Mouse (Mus musculus): ENCODE measurements around the gene Rtkn2. TPM values are rescaled to one million over a fixed set of nuclear protein-coding genes. Genes with fewer than 3 reads are reported as not detected.

Rtkn2 gene
- polyA plus RNA-seq, 1 experiment = not detected

GRCm38 (mm10) chr10:68104881-68105781, 125.8 kb downstream of the Rtkn2 start:
- Histone ChIP-seq H3K36me3 (replicated peaks; ENCODE audit: low read length) (peaks cover 6% of the 10 kb centered on the region), H3K27me3 (replicated peaks) (peaks cover 4% of the 10 kb centered on the region), H3K4me1 (peaks cover 13% of the 10 kb centered on the region), H3K4me3 (replicated peaks) (peak overlapping the region; percentile 74), H3K9me3 (no peaks in the 10 kb centered on the region)
- no peak for TF ChIP-seq GATA1 (IDR thresholded peaks at IDR 0.05; ENCODE audit: borderline replicate concordance, low read length)
- TF ChIP-seq FLI1 (IDR thresholded peaks at IDR 0.05; ENCODE audit: low read length) = no peak

- TF ChIP-seq GATA1 (IDR thresholded peaks at IDR 0.05; ENCODE audit: borderline replicate concordance, low read length) (no peak), FLI1 (IDR thresholded peaks at IDR 0.05; ENCODE audit: low read length) (no peak)
- Histone ChIP-seq H3K27me3 (replicated peaks) (peaks cover 4% of the 10 kb centered on the region), H3K4me3 (replicated peaks) (no peak overlapping the region), H3K36me3 (replicated peaks; ENCODE audit: low read length) (no peaks in the 10 kb centered on the region), H3K4me1 (peaks cover 13% of the 10 kb centered on the region), H3K9me3 (no peaks in the 10 kb centered on the region)
Observed at GRCm38 (mm10) chr10:68106351-68106950, 127.1 kb downstream of the Rtkn2 start.

GRCm38 (mm10) chr10:68107716-68108115, 128.3 kb downstream of the Rtkn2 start:
- Histone ChIP-seq H3K4me1 (peaks cover 13% of the 10 kb centered on the region), H3K4me3 (replicated peaks) (no peak overlapping the region), H3K36me3 (replicated peaks; ENCODE audit: low read length) (no peaks in the 10 kb centered on the region), H3K27me3 (replicated peaks) (peaks cover 4% of the 10 kb centered on the region), H3K9me3 (no peaks in the 10 kb centered on the region)
- TF ChIP-seq FLI1 (IDR thresholded peaks at IDR 0.05; ENCODE audit: low read length) = no peak
- no peak for TF ChIP-seq GATA1 (IDR thresholded peaks at IDR 0.05; ENCODE audit: borderline replicate concordance, low read length)

Other genes starting within 250 kb of the Rtkn2 start
- gene Zfp365, start 66.9 kb upstream of the Rtkn2 start, polyA plus RNA-seq (2012; ENCODE audit: insufficient read depth, low replicate concordance) = 0.04 TPM in 1 of 2 replicates, not detected in the other